Mouse (Mus musculus) kidney, embryonic 16.5 days (tissue): ENCODE data around the gene BC030499. TPM values are rescaled to one million over a fixed set of nuclear protein-coding genes. Genes with fewer than 3 reads are reported as not detected.

ENCODE experiments used
- ATAC-seq: fragments of 200-750 bp; cut with Nextera tagmentation; 2 replicates; pipeline ENCODE4 v1.8.0; 2017; ENCODE audit warnings: moderate TSS enrichment; ENCODE audit not compliant: low FRiP score, low TSS enrichment
- H3K27ac ChIP-seq: fragments of 300-500 bp; sonication (generic); 2 replicates; pipeline ENCODE4 v1.5.1; 2014; ENCODE audit warnings: low read length
- H3K27me3 ChIP-seq: fragments of 300-500 bp; sonication (generic); 2 replicates; pipeline ENCODE4 v1.6.1; 2014; ENCODE audit warnings: low read length, control low read depth, mixed read lengths; ENCODE audit not compliant: insufficient read depth
- H3K36me3 ChIP-seq: fragments of 300-500 bp; sonication (generic); 2 replicates; pipeline ENCODE4 v1.6.1; 2014; ENCODE audit warnings: low read length, control low read depth, mixed read lengths; ENCODE audit not compliant: insufficient read depth
- H3K4me1 ChIP-seq: fragments of 300-500 bp; sonication (generic); 2 replicates; pipeline ENCODE4 v1.6.1; 2014; ENCODE audit warnings: low read length, control low read depth, mixed read lengths; ENCODE audit not compliant: insufficient read depth
- H3K4me2 ChIP-seq: fragments of 300-500 bp; sonication (generic); replicated peaks from 2 replicates; pipeline ENCODE4 v1.6.1; 2014; ENCODE audit warnings: low read depth, low read length
- H3K4me3 ChIP-seq: fragments of 300-500 bp; sonication (generic); 2 replicates; pipeline ENCODE4 v1.5.1; 2014; ENCODE audit warnings: mild to moderate bottlenecking, low read length
- H3K9ac ChIP-seq: fragments of 300-500 bp; sonication (generic); replicated peaks from 2 replicates; pipeline ENCODE4 v1.6.1; 2014; ENCODE audit warnings: low read length
- H3K9me3 ChIP-seq: fragments of 300-500 bp; sonication (generic); 2 replicates; pipeline ENCODE4 v1.6.1; 2016; ENCODE audit warnings: low read length, control low read depth
- WGBS: fragments of 180-500 bp; shearing (Covaris S2); extraction: QIAGEN DNeasy Blood & Tissue Kit; methylation state at CpG from one replicate; pipeline ENCODE4 v1.1.7; 2014; 5-methylcytosine and 5-hydroxymethylcytosine counted together
- polyA plus RNA-seq: library from polyadenylated mRNA; unstranded; fragments of >200 nt; fragmentation: Nextera tagmentation; extraction: Ambion mirVana; gene quantifications from 2 replicates; pipeline ENCODE4 v1.2.1, GENCODE M21; 2015

Gene BC030499
- polyA plus RNA-seq, 1 experiment from 2014 or later, result 0.30 TPM

DNA sequence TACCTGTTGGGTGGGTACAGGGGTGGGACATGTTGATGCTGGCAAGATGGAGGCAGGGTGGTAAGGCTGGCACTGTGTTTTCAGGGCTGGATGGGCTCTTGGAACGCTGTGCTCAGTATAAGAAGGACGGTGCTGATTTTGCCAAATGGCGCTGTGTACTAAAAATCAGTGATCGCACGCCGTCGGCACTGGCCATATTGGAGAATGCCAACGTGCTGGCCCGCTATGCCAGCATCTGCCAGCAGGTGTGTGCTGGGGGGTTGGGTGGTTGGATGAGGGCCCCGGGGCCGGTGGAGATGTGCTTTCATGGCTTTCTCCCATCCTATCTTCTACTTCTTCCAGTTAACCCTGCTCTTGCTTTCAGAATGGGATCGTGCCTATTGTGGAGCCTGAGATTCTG is 34.3 kb downstream of the BC030499 start:
- H3K36me3 ChIP-seq, result peaks cover 18% of the 10 kb centered on the region
- no peak overlapping the region for H3K4me2 ChIP-seq
- no peak overlapping the region for H3K4me3 ChIP-seq
- WGBS, result 93% methylated on average over 12 of the region's 12 CpGs
- no peak overlapping the region for H3K9ac ChIP-seq
- ATAC-seq, result no peak
- no peaks in the 10 kb centered on the region for H3K9me3 ChIP-seq
- H3K27ac ChIP-seq, result no peak overlapping the region
- no peaks in the 10 kb centered on the region for H3K27me3 ChIP-seq
- peaks cover 19% of the 10 kb centered on the region; the same call in 1 of the 2 replicates for H3K4me1 ChIP-seq

DNA sequence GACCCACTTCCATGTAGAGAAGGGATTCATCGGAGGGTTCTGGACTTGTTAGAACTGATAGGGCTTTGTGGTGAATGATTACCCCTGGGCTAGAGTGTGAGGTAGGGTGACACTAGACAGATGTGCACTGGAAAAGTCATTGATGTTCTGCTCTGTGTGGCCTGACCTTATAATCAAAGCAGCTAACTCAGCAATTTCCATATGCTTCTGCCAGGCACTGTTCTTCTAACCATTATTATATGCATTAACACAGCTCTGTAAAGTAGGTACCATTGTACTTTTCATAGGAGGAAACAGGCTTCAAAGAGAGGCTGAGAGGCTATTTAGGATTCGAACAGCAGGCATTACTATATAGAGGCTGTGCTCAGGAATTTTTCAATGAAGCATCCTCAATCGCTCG is 36.6 kb downstream of the BC030499 start:
- H3K27me3 ChIP-seq, result no peaks in the 10 kb centered on the region
- no peak overlapping the region for H3K9ac ChIP-seq
- no peaks in the 10 kb centered on the region for H3K36me3 ChIP-seq
- WGBS, result 94% methylated on average over 4 of the region's 4 CpGs
- H3K4me3 ChIP-seq, result no peak overlapping the region
- ATAC-seq, result no peak
- no peak overlapping the region for H3K4me2 ChIP-seq
- no peaks in the 10 kb centered on the region for H3K9me3 ChIP-seq
- no peak overlapping the region for H3K27ac ChIP-seq
- H3K4me1 ChIP-seq, result peaks cover 16% of the 10 kb centered on the region; the same call in 1 of the 2 replicates

DNA sequence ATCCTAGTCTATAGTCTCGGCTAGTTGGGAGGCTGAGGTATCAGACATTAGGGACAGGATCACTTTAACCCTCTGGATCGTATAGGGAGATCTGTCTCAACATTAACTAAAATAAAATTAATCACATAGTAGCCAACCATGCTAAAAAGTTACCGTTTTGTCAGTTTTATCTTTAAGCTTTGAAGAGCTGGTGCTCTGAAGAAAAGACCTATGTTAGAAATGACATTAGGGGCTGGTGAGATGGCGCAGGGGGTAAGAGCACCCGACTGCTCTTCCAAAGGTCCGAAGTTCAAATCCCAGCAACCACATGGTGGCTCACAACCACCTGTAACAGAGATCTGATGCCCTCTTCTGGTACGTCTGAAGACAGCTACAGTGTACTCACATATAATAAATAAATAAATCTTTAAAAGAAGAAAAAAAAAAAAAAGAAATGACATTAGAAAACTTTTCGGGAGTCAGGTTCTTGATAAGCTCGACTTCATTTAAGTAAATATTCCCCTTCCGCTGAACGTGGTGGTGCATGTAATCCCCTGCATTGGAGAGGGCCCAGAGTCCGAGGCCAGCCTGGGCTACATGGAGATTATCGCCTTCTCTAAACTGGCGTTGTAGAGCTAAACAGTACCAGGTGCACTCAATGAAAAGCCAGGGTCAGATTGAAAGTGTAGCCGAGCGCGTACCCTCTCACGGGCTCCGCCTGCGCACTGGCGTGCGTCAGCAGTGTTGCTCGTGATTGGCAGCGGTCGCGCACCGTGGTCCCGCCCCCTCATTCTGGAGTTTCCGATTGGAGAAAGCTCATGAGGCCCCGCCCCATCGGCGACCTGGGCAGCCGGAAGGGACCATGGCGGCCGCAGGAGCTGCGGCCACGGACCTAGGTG is 37.2 kb downstream of the BC030499 start, which contains the start of gene Pigs:
Pigs (plus strand) TSS at position 782 of the 878 bp plus-strand sequence.
- peak within 1 kb of the TSS; percentile 79 for H3K4me2 ChIP-seq
- no peaks in the 10 kb centered on the region for H3K27me3 ChIP-seq
- peak within 1 kb of the TSS; percentile 80 for H3K4me3 ChIP-seq
- peaks cover 12% of the 10 kb centered on the region; the same call in 1 of the 2 replicates for H3K4me1 ChIP-seq
- peak within 1 kb of the TSS; percentile 77 for H3K9ac ChIP-seq
- no peaks in the 10 kb centered on the region for H3K9me3 ChIP-seq
- no peaks in the 10 kb centered on the region for H3K36me3 ChIP-seq
- 11% methylated on average over 37 of the region's 37 CpGs for WGBS
- peak; percentile 97 for ATAC-seq
- H3K27ac ChIP-seq, result peak within 1 kb of the TSS; percentile 48; the same call in 1 of the 2 replicates

DNA sequence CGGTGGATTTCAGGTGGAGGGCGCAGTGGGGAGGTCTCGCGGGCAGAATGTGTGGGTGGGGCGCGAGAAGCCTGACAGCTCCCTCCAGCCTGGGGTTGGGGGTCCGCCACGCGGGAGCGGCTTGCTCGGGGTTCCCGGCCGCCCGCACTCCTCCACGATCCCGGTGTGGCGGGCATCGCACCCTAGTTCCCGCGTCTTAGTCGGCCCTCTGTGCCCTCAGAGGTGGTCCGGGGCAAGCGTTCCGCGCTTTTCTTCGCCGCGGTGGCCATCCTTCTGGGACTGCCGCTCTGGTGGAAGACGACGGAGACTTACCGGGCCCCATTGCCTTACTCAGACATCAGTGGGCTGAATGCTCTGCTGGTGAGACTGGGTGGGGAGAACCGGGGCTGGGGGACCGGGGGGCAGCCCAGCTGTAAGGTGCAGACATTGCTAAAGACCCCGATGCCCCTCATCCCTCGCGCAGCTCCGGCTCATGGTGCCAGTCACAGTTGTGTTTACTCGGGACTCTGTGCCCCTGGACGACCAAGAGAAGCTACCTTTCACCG is 37.9 kb downstream of the BC030499 start:
- Histone ChIP-seq H3K27ac (no peak overlapping the region), H3K4me1 (peaks cover 7% of the 10 kb centered on the region; the same call in 1 of the 2 replicates), H3K27me3 (no peaks in the 10 kb centered on the region), H3K9me3 (no peaks in the 10 kb centered on the region), H3K4me2 (peak overlapping the region; percentile 79), H3K36me3 (no peaks in the 10 kb centered on the region), H3K9ac (peak overlapping the region; percentile 77), H3K4me3 (peak overlapping the region; percentile 80)
- under 1% methylated on average over 41 of the region's 41 CpGs for WGBS
- no peak for ATAC-seq

DNA sequence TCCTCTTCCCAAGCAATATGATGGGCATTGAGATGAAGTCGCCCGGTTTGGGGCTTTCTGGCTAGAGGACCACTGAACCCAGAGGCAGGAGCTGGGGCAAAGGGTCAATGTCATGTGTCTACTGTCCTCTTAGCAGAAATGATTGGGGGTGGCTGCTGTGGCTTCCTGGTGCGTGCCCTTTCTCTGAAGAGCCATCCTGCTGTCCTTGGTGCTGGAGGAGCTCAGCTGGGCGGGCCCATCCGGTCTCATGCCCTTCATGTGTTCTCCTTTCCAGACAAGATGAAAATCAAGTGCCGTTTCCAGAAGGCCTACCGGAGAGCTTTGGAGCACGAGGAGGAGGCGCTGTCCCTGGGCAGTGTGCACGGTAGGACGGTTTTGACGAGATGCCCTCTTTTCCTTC is 42.0 kb downstream of the BC030499 start:
- Histone ChIP-seq H3K9ac (no peak overlapping the region), H3K4me1 (peaks cover 7% of the 10 kb centered on the region; the same call in 1 of the 2 replicates), H3K9me3 (no peaks in the 10 kb centered on the region), H3K4me2 (no peak overlapping the region), H3K4me3 (no peak overlapping the region), H3K36me3 (peaks cover 11% of the 10 kb centered on the region), H3K27ac (no peak overlapping the region), H3K27me3 (no peaks in the 10 kb centered on the region)
- WGBS, result 90% methylated on average over 12 of the region's 12 CpGs
- ATAC-seq, result no peak

DNA sequence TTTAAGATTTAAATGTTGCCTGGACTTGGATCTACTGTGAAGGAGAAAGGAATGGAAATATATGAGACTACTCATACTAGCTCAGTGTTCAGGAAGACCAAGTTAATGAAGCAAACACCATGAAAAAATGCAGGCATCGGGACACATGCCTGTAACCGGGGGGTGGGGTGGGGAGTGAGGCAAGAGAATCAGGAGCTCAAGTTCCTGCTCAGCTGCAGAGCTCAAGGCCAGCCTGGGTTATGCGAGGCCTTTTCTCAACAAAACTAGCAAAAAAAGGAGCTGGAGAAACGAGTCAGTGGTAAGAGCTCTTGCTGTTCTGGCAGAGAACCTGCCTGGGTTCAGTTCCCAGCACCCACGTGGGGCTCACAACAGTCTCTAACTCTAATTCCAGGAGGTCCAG is 43.4 kb downstream of the BC030499 start:
- Histone ChIP-seq H3K27ac (no peak overlapping the region), H3K4me2 (no peak overlapping the region), H3K4me1 (peaks cover 5% of the 10 kb centered on the region; the same call in 1 of the 2 replicates), H3K9ac (no peak overlapping the region), H3K36me3 (peaks cover 12% of the 10 kb centered on the region), H3K27me3 (no peaks in the 10 kb centered on the region), H3K4me3 (no peak overlapping the region), H3K9me3 (no peaks in the 10 kb centered on the region)
- no peak for ATAC-seq
- WGBS, result 73% methylated on average over 5 of the region's 5 CpGs

DNA sequence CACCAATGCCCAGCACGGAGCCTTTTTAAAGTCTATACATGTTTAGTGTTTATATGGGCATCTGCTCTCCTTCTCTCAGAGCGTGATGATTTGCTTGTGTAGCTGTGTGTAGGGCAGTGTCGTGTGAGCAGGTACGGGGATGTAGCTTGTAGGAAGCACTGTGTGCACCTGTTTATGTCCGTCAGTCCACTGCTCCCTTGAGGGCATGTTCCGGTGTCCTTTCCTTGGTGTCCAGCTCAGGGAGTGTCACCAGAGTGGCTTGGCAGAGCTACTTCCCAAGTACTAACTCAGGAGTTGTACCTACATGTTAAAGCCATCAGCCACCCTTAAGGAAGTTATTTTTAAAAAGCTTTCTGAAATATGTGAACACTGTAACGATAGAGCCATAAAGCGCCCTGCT is 46.4 kb downstream of the BC030499 start:
- Histone ChIP-seq H3K27ac (no peak overlapping the region), H3K4me1 (no peaks in the 10 kb centered on the region), H3K4me3 (no peak overlapping the region), H3K9ac (no peak overlapping the region), H3K27me3 (no peaks in the 10 kb centered on the region), H3K4me2 (no peak overlapping the region), H3K36me3 (peaks cover 18% of the 10 kb centered on the region), H3K9me3 (no peaks in the 10 kb centered on the region)
- no peak for ATAC-seq
- 93% methylated on average over 8 of the region's 8 CpGs for WGBS

DNA sequence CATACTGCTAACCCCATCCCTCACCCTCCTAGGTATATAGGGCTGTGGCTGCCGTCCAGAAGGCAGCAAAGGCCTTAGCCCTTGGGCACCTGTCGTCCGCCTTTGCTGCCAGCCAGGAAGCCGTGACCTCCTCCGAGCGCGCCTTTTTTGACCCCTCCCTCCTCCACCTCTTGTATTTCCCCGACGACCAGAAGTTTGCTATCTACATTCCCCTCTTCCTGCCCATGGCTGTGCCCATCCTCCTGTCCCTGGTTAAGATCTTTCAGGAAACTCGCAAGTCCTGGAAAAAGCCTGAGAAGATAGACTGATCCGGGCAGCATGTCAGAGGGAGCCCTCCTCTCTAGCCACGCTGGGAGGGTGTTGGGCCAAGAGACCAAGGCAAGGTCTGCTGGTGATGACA is 51.1 kb downstream of the BC030499 start:
- H3K27me3 ChIP-seq, result no peaks in the 10 kb centered on the region
- no peak overlapping the region for H3K4me3 ChIP-seq
- H3K4me2 ChIP-seq, result no peak overlapping the region
- H3K9ac ChIP-seq, result no peak overlapping the region
- 73% methylated on average over 12 of the region's 12 CpGs for WGBS
- ATAC-seq, result no peak
- H3K36me3 ChIP-seq, result peaks cover 10% of the 10 kb centered on the region
- H3K27ac ChIP-seq, result no peak overlapping the region
- H3K4me1 ChIP-seq, result peaks cover 28% of the 10 kb centered on the region
- H3K9me3 ChIP-seq, result no peaks in the 10 kb centered on the region

DNA sequence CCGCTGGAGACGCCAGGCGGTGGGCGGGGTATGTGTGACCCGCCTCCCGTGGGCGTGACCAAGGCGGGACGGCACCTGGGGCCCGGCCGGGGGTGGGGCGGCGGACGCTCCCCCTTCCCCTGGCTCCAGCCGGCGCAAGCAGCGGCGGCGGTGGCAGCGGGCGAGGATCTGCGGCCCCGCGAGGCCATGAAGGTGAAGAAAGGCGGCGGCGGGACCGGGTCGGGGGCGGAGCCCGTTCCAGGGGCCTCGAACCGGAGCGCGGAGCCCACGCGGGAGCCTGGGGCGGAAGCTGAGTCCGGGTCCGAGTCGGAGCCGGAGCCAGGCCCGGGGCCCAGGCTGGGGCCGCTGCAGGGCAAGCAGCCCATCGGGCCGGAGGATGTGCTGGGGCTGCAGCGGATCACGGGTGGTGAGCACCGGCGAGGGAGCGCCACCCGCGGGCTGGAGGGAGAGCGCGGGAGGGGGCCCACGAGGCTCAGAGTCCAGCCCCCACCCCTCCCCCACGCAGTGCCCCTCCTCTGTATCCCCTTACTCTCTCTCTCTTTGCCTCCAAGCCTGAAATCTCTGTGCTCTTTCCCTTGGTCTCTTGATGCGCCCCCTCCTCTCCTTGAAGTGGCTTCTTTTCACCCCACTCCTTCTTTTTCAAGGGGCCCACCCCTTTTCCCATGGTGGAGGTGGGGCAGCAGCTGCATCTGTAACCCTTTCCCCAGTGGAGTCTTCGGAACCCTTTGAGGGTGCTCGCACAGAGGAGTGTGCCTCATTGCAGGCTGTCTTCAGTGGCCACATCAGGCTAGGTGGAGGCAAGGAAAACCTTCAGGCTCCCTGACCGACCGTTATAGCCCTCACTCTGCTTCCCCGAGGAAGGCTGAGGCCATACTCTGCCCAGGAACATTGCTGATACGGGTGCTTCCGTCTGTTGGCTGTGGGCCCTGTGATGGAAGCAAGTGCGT is 53.0 kb downstream of the BC030499 start, which contains the start of gene Unc119:
Unc119 (plus strand) TSS at position 102 of the 947 bp plus-strand sequence.
- no peaks in the 10 kb centered on the region for H3K27me3 ChIP-seq
- under 1% methylated on average over 60 of the region's 66 CpGs for WGBS
- H3K27ac ChIP-seq, result peak within 1 kb of the TSS; percentile 67
- H3K9ac ChIP-seq, result peak within 1 kb of the TSS; percentile 77
- peak within 1 kb of the TSS; percentile 80 for H3K4me2 ChIP-seq
- H3K36me3 ChIP-seq, result peaks cover 11% of the 10 kb centered on the region; the same call in 1 of the 2 replicates
- H3K4me3 ChIP-seq, result peak within 1 kb of the TSS; percentile 75
- H3K9me3 ChIP-seq, result no peaks in the 10 kb centered on the region
- ATAC-seq, result peak; percentile 73
- H3K4me1 ChIP-seq, result peaks cover 31% of the 10 kb centered on the region
